Mouse (Mus musculus): ENCODE results near the gene Eln. TPM values are rescaled to one million over a fixed set of nuclear protein-coding genes. Genes with fewer than 3 reads are reported as not detected.

Gene Eln
- polyA plus RNA-seq, 1 experiment from 2014 or later: 2.6 TPM

Other genes with a start within 250 kb of the Eln start
- gene Clip2, start 194.9 kb downstream of the Eln start, polyA plus RNA-seq (2016; fragmentation: Nextera tagmentation; extraction: Ambion mirVana): 0.94 and 1.0 TPM in 2 replicates
- not detected in 2 replicates for gene Syna, start 187.2 kb downstream of the Eln start, polyA plus RNA-seq (2016; fragmentation: Nextera tagmentation; extraction: Ambion mirVana)
- gene Rfc2, start 166.0 kb downstream of the Eln start, polyA plus RNA-seq (2016; fragmentation: Nextera tagmentation; extraction: Ambion mirVana): 259 and 263 TPM in 2 replicates
- 1.7 and 1.8 TPM in 2 replicates for gene Lat2, start 132.3 kb downstream of the Eln start, polyA plus RNA-seq (2016; fragmentation: Nextera tagmentation; extraction: Ambion mirVana)
- 287 and 308 TPM in 2 replicates for gene Eif4h, start 107.8 kb downstream of the Eln start, polyA plus RNA-seq (2016; fragmentation: Nextera tagmentation; extraction: Ambion mirVana)
- gene Limk1, start 58.7 kb downstream of the Eln start, polyA plus RNA-seq (2016; fragmentation: Nextera tagmentation; extraction: Ambion mirVana): 1.3 and 1.5 TPM in 2 replicates
- not detected in 2 replicates for gene Tmem270, start 159.4 kb upstream of the Eln start, polyA plus RNA-seq (2016; fragmentation: Nextera tagmentation; extraction: Ambion mirVana)
- 208 TPM in 2 replicates for gene Cldn13, start 168.2 kb upstream of the Eln start, polyA plus RNA-seq (2016; fragmentation: Nextera tagmentation; extraction: Ambion mirVana)
- 8.5 and 9.8 TPM in 2 replicates for gene Mettl27, start 185.0 kb upstream of the Eln start, polyA plus RNA-seq (2016; fragmentation: Nextera tagmentation; extraction: Ambion mirVana)
- gene Cldn4, start 199.6 kb upstream of the Eln start, polyA plus RNA-seq (2016; fragmentation: Nextera tagmentation; extraction: Ambion mirVana): 0.28 and 0.49 TPM in 2 replicates
- 0.55 and 0.57 TPM in 2 replicates for gene Cldn3, start 238.9 kb upstream of the Eln start, polyA plus RNA-seq (2016; fragmentation: Nextera tagmentation; extraction: Ambion mirVana)